Mouse (Mus musculus) ES-Bruce4 (cell line): ENCODE results near the gene Pde4d. TPM values are rescaled to one million over a fixed set of nuclear protein-coding genes. Genes with fewer than 3 reads are reported as not detected.

Experiments used
- H3K27ac ChIP-seq: 2 replicates; pipeline ENCODE4 v1.5.1; 2012; ENCODE audit warnings: low read length, inconsistent platforms; ENCODE audit not compliant: insufficient read depth
- H3K27me3 ChIP-seq: 2 replicates; pipeline ENCODE4 v1.6.1; 2012; ENCODE audit warnings: mild to moderate bottlenecking, low read length, inconsistent platforms; ENCODE audit not compliant: control insufficient read depth, poor library complexity, insufficient read depth, severe bottlenecking
- H3K36me3 ChIP-seq: 2 replicates; pipeline ENCODE4 v1.6.1; 2012; ENCODE audit warnings: inconsistent platforms, mild to moderate bottlenecking, low read length, moderate library complexity; ENCODE audit not compliant: control insufficient read depth, poor library complexity, insufficient read depth, severe bottlenecking
- H3K4me1 ChIP-seq: one replicate; pipeline ENCODE4 v1.8.1; 2011; ENCODE audit warnings: low read length; ENCODE audit not compliant: control insufficient read depth, insufficient read depth
- H3K4me3 ChIP-seq: 2 replicates; pipeline ENCODE4 v1.5.1; 2011; ENCODE audit warnings: low read depth, mild to moderate bottlenecking, low read length
- H3K9ac ChIP-seq: 2 replicates; pipeline ENCODE4 v1.6.1; 2012; ENCODE audit warnings: low read depth, mild to moderate bottlenecking, inconsistent platforms; ENCODE audit not compliant: poor library complexity, severe bottlenecking
- H3K9me3 ChIP-seq: replicated peaks from 2 replicates; pipeline ENCODE4 v1.6.1; 2012; ENCODE audit warnings: mild to moderate bottlenecking, low read length, inconsistent platforms; ENCODE audit not compliant: control insufficient read depth, poor library complexity, insufficient read depth, severe bottlenecking
- CTCF ChIP-seq: IDR thresholded peaks from one replicate; pipeline ENCODE4 v1.8.1; 2011; ENCODE audit warnings: low read depth, low read length
- EP300 ChIP-seq: IDR thresholded peaks from 2 replicates; pipeline ENCODE4 v1.6.1; 2011; ENCODE audit warnings: low read depth, low read length; ENCODE audit not compliant: insufficient read depth
- POLR2A ChIP-seq: IDR thresholded peaks from one replicate; pipeline ENCODE4 v1.8.1; 2011; ENCODE audit warnings: low read length; ENCODE audit not compliant: insufficient read depth
- polyA plus RNA-seq: library from polyadenylated mRNA; stranded (reverse); fragments of >200 nt; gene quantifications from 2 replicates; pipeline ENCODE4 v1.2.4, GENCODE M21; 2011; ENCODE audit warnings: low read depth; ENCODE audit not compliant: missing spikeins, insufficient read depth, insufficient read length

The Pde4d gene
- polyA plus RNA-seq, 1 experiment = 5.0 TPM

- Histone ChIP-seq H3K36me3 (no peaks in the 10 kb centered on the region), H3K27ac (no peak overlapping the region), H3K9ac (no peak overlapping the region), H3K27me3 (no peaks in the 10 kb centered on the region), H3K4me3 (no peak overlapping the region), H3K9me3 (no peaks in the 10 kb centered on the region), H3K4me1 (peaks cover 2% of the 10 kb centered on the region)
- TF ChIP-seq POLR2A = no peak
Measured at GRCm38 (mm10) chr13:109665803-109666403, 1216.2 kb downstream of the Pde4d start.

- no peaks in the 10 kb centered on the region for H3K36me3 ChIP-seq
- no peak overlapping the region for H3K9ac ChIP-seq
- no peak overlapping the region for H3K4me3 ChIP-seq
- H3K27ac ChIP-seq = no peak overlapping the region
- H3K27me3 ChIP-seq = no peaks in the 10 kb centered on the region
- TF ChIP-seq POLR2A (no peak), CTCF (no peak), EP300 (no peak)
- peaks cover 2% of the 10 kb centered on the region for H3K4me1 ChIP-seq
- no peaks in the 10 kb centered on the region for H3K9me3 ChIP-seq
Measured at GRCm38 (mm10) chr13:109669965-109670364, 1220.2 kb downstream of the Pde4d start.

- Histone ChIP-seq H3K27ac (no peak overlapping the region), H3K36me3 (no peaks in the 10 kb centered on the region), H3K27me3 (no peaks in the 10 kb centered on the region), H3K9ac (no peak overlapping the region), H3K4me1 (peaks cover 2% of the 10 kb centered on the region), H3K9me3 (no peaks in the 10 kb centered on the region), H3K4me3 (no peak overlapping the region)
- TF ChIP-seq POLR2A (no peak), EP300 (no peak), CTCF (no peak)
Measured at GRCm38 (mm10) chr13:109671589-109672347, 1222.0 kb downstream of the Pde4d start.

GRCm38 (mm10) chr13:109677047-109677446 is 1227.3 kb downstream of the Pde4d start:
- Histone ChIP-seq H3K36me3 (no peaks in the 10 kb centered on the region), H3K9me3 (no peaks in the 10 kb centered on the region), H3K9ac (no peak overlapping the region), H3K27me3 (no peaks in the 10 kb centered on the region), H3K27ac (peak overlapping the region; percentile 72; the same call in 1 of the 2 replicates), H3K4me3 (no peak overlapping the region), H3K4me1 (peaks cover 2% of the 10 kb centered on the region)
- TF ChIP-seq CTCF (no peak), POLR2A (no peak), EP300 (peak; percentile 53; the same call in 1 of the 2 replicates)

- Histone ChIP-seq H3K27ac (no peak overlapping the region), H3K4me3 (no peak overlapping the region), H3K9ac (no peak overlapping the region), H3K36me3 (no peaks in the 10 kb centered on the region), H3K27me3 (no peaks in the 10 kb centered on the region), H3K4me1 (peaks cover 3% of the 10 kb centered on the region), H3K9me3 (no peaks in the 10 kb centered on the region)
- TF ChIP-seq POLR2A (no peak), CTCF (no peak), EP300 (no peak)
Measured at GRCm38 (mm10) chr13:109677617-109678016, 1227.9 kb downstream of the Pde4d start.

GRCm38 (mm10) chr13:109678991-109679390 is 1229.2 kb downstream of the Pde4d start:
- no peak for TF ChIP-seq POLR2A
- Histone ChIP-seq H3K4me3 (no peak overlapping the region), H3K9me3 (no peaks in the 10 kb centered on the region), H3K27me3 (no peaks in the 10 kb centered on the region), H3K27ac (no peak overlapping the region), H3K9ac (no peak overlapping the region), H3K36me3 (no peaks in the 10 kb centered on the region), H3K4me1 (peaks cover 3% of the 10 kb centered on the region)
